Mouse (Mus musculus) CH12.LX (cell line): ENCODE results near the gene Rabggta. TPM values are rescaled to one million over a fixed set of nuclear protein-coding genes. Genes with fewer than 3 reads are reported as not detected.

Experiments used
- DNase-seq: peaks from one replicate; pipeline ENCODE4 v3.0.0-alpha.2; 2013; ENCODE audit errors: extremely low read depth
- H3K27ac ChIP-seq: 2 replicates; pipeline ENCODE4 v1.5.1; 2012; ENCODE audit warnings: low read depth, mild to moderate bottlenecking, control low read depth, moderate library complexity; ENCODE audit not compliant: insufficient read depth
- H3K27me3 ChIP-seq: replicated peaks from 2 replicates; pipeline ENCODE3; 2012; ENCODE audit warnings: inconsistent platforms
- H3K36me3 ChIP-seq, 2 experiments: replicated peaks in 1 of 2; 2 replicates each; pipeline versions ENCODE3 to v1.6.1; 2012; ENCODE audit warnings: inconsistent platforms in 1 of 2, low read length in 1 of 2, mild to moderate bottlenecking in 1 of 2, mixed read lengths in 1 of 2, moderate library complexity in 1 of 2; ENCODE audit not compliant: control insufficient read depth in 1 of 2, insufficient read depth in 1 of 2
- H3K4me1 ChIP-seq, 2 experiments: 2 replicates each; pipeline ENCODE4 v1.6.1; 2012; ENCODE audit warnings: inconsistent platforms in 1 of 2, moderate library complexity in 1 of 2; ENCODE audit not compliant: insufficient read depth in 2 of 2, control insufficient read depth in 1 of 2
- H3K4me2 ChIP-seq: 2 replicates; pipeline ENCODE4 v1.6.1; 2012; ENCODE audit warnings: low read depth, mild to moderate bottlenecking, control low read depth; ENCODE audit not compliant: poor library complexity, insufficient read depth, severe bottlenecking
- H3K4me3 ChIP-seq, 3 experiments: fragments of 150-350 bp in 1 of 3; sonication (generic) in 1 of 3; replicated peaks in 1 of 3; 2 replicates each; pipeline versions ENCODE3 to v1.5.1; 2011 to 2012; ENCODE audit warnings: low read depth in 2 of 3, low read length in 2 of 3, mild to moderate bottlenecking in 2 of 3, moderate library complexity in 2 of 3, control low read depth in 1 of 3, improper control_type of control experiment in 1 of 3, inconsistent platforms in 1 of 3, mixed read lengths in 1 of 3; ENCODE audit not compliant: poor library complexity in 1 of 3
- H3K79me2 ChIP-seq: replicated peaks from 2 replicates; pipeline ENCODE4 v1.6.1; 2012; ENCODE audit warnings: mild to moderate bottlenecking, moderate library complexity; ENCODE audit not compliant: control insufficient read depth, poor library complexity, insufficient read depth, severe bottlenecking; ENCODE audit errors: extremely low read depth
- H3K9ac ChIP-seq: 2 replicates; pipeline ENCODE4 v1.6.1; 2012; ENCODE audit warnings: low read depth, mild to moderate bottlenecking, control low read depth, moderate library complexity; ENCODE audit not compliant: insufficient read depth
- H3K9me3 ChIP-seq: replicated peaks from 2 replicates; pipeline ENCODE3; 2012; ENCODE audit warnings: low read length, inconsistent platforms, mixed read lengths
- BHLHE40 ChIP-seq: IDR thresholded peaks from 2 replicates; pipeline ENCODE4 v1.6.1; 2011; ENCODE audit warnings: mild to moderate bottlenecking, low read depth, low read length, improper control_type of control experiment
- CHD1 ChIP-seq: IDR thresholded peaks from 2 replicates; pipeline ENCODE4 v1.6.1; 2012; ENCODE audit warnings: low read depth, low read length, improper control_type of control experiment, inconsistent platforms
- CTCF ChIP-seq, 2 experiments: IDR thresholded peaks in 1 of 2; conservative IDR thresholded peaks in 1 of 2; 2 replicates each; pipeline ENCODE4 v1.5.1; 2011 to 2012; ENCODE audit warnings: low read depth in 2 of 2, low read length in 2 of 2, improper control_type of control experiment in 1 of 2, inconsistent platforms in 1 of 2, mild to moderate bottlenecking in 1 of 2, moderate library complexity in 1 of 2
- EP300 ChIP-seq: IDR thresholded peaks from 2 replicates; pipeline ENCODE4 v1.6.1; 2011; ENCODE audit warnings: low read length, improper control_type of control experiment
- HCFC1 ChIP-seq: IDR thresholded peaks from 2 replicates; pipeline ENCODE4 v1.6.1; 2012; ENCODE audit warnings: low read depth, mild to moderate bottlenecking, inconsistent platforms, low read length, improper control_type of control experiment
- JUND ChIP-seq: conservative IDR thresholded peaks from 2 replicates; pipeline ENCODE4 v1.6.1; 2011; ENCODE audit warnings: low read depth, low read length, improper control_type of control experiment
- KAT2A ChIP-seq: IDR thresholded peaks from 2 replicates; pipeline ENCODE4 v1.6.1; 2012; ENCODE audit warnings: low read length, improper control_type of control experiment, inconsistent platforms; ENCODE audit not compliant: insufficient replicate concordance
- MAFK ChIP-seq: IDR thresholded peaks from 2 replicates; pipeline ENCODE4 v1.6.1; 2011; ENCODE audit warnings: low read length, improper control_type of control experiment; ENCODE audit not compliant: insufficient replicate concordance
- MAX ChIP-seq: IDR thresholded peaks from 2 replicates; pipeline ENCODE4 v1.6.1; 2011; ENCODE audit warnings: low read length, improper control_type of control experiment
- MAZ ChIP-seq: IDR thresholded peaks from 2 replicates; pipeline ENCODE4 v1.6.1; 2012; ENCODE audit warnings: low read depth, mild to moderate bottlenecking, inconsistent platforms, low read length, improper control_type of control experiment, moderate library complexity
- MEF2A ChIP-seq: IDR thresholded peaks from 2 replicates; pipeline ENCODE4 v1.6.1; 2014; ENCODE audit warnings: low read depth, mild to moderate bottlenecking, inconsistent platforms, low read length, improper control_type of control experiment, borderline replicate concordance
- NELFE ChIP-seq: IDR thresholded peaks from 2 replicates; pipeline ENCODE4 v1.6.1; 2011; ENCODE audit warnings: low read depth, low read length, improper control_type of control experiment
- NRF1 ChIP-seq: IDR thresholded peaks from 2 replicates; pipeline ENCODE4 v1.6.1; 2014; ENCODE audit warnings: low read depth, mild to moderate bottlenecking, inconsistent platforms, low read length, improper control_type of control experiment, moderate library complexity
- POLR2A ChIP-seq: IDR thresholded peaks from 2 replicates; pipeline ENCODE4 v1.6.1; 2011; ENCODE audit warnings: low read depth, mild to moderate bottlenecking, improper control_type of control experiment, low read length
- POLR2AphosphoS2 ChIP-seq: IDR thresholded peaks from 2 replicates; pipeline ENCODE4 v1.6.1; 2011; ENCODE audit warnings: low read depth, low read length, improper control_type of control experiment
- RAD21 ChIP-seq: IDR thresholded peaks from 2 replicates; pipeline ENCODE4 v1.6.1; 2011; ENCODE audit warnings: low read depth, mild to moderate bottlenecking, low read length, improper control_type of control experiment, moderate library complexity
- SIN3A ChIP-seq: IDR thresholded peaks from 2 replicates; pipeline ENCODE4 v1.6.1; 2012; ENCODE audit warnings: low read length, improper control_type of control experiment, inconsistent platforms
- SMC3 ChIP-seq: IDR thresholded peaks from 2 replicates; pipeline ENCODE4 v1.6.1; 2011; ENCODE audit warnings: low read depth, low read length, improper control_type of control experiment
- TBP ChIP-seq: conservative IDR thresholded peaks from 2 replicates; pipeline ENCODE4 v1.6.1; 2011; ENCODE audit warnings: low read depth, low read length, improper control_type of control experiment
- TCF12 ChIP-seq: IDR thresholded peaks from 2 replicates; pipeline ENCODE4 v1.6.1; 2014; ENCODE audit warnings: low read depth, mild to moderate bottlenecking, inconsistent platforms, low read length, improper control_type of control experiment
- UBTF ChIP-seq: IDR thresholded peaks from 2 replicates; pipeline ENCODE4 v1.6.1; 2012; ENCODE audit warnings: low read depth, mild to moderate bottlenecking, inconsistent platforms, low read length, improper control_type of control experiment, moderate library complexity
- ZC3H11A ChIP-seq: IDR thresholded peaks from 2 replicates; pipeline ENCODE4 v1.6.1; 2012; ENCODE audit warnings: low read depth, mild to moderate bottlenecking, inconsistent platforms, low read length, improper control_type of control experiment
- ZNF384 ChIP-seq: IDR thresholded peaks from 2 replicates; pipeline ENCODE4 v1.6.1; 2012; ENCODE audit warnings: low read depth, low read length, improper control_type of control experiment, inconsistent platforms
- dilution Hi-C: fragments of 300-500 bp; cut with MboI; formaldehyde crosslinking; loops from 2 replicates; pipeline ENCODE4 v1.14.3; 2020; ENCODE audit warnings: low sequenced_read_pairs; ENCODE audit not compliant: extremely low pct_unique_long_range_greater_than_20kb, extremely low pct_ligation_motif_present
- in situ Hi-C: fragments of 300-500 bp; cut with MboI; formaldehyde crosslinking; loops from 3 replicates; pipeline ENCODE4 v1.14.3; 2019; ENCODE audit warnings: low sequenced_read_pairs, low pct_ligation_motif_present, low pct_unique_long_range_greater_than_20kb, mixed read lengths
- polyA plus RNA-seq: library from polyadenylated mRNA; unstranded; fragments of >175 nt; gene quantifications from 2 replicates; pipeline ENCODE4 v1.2.1, GENCODE M21; 2012; ENCODE audit warnings: low read depth; ENCODE audit not compliant: insufficient read length
- total RNA-seq, 2 experiments: library from RNA; depleted of rRNA; stranded (reverse); fragments of 300-350 nt in 1 of 2; fragments of >200 nt in 1 of 2; gene quantifications; 2 replicates each; pipeline ENCODE4 v1.2.3; 2012 to 2014

The Rabggta gene
- total and polyA plus RNA-seq, 3 experiments, result 13.9 to 21.9 (median 16.2) TPM

DNA sequence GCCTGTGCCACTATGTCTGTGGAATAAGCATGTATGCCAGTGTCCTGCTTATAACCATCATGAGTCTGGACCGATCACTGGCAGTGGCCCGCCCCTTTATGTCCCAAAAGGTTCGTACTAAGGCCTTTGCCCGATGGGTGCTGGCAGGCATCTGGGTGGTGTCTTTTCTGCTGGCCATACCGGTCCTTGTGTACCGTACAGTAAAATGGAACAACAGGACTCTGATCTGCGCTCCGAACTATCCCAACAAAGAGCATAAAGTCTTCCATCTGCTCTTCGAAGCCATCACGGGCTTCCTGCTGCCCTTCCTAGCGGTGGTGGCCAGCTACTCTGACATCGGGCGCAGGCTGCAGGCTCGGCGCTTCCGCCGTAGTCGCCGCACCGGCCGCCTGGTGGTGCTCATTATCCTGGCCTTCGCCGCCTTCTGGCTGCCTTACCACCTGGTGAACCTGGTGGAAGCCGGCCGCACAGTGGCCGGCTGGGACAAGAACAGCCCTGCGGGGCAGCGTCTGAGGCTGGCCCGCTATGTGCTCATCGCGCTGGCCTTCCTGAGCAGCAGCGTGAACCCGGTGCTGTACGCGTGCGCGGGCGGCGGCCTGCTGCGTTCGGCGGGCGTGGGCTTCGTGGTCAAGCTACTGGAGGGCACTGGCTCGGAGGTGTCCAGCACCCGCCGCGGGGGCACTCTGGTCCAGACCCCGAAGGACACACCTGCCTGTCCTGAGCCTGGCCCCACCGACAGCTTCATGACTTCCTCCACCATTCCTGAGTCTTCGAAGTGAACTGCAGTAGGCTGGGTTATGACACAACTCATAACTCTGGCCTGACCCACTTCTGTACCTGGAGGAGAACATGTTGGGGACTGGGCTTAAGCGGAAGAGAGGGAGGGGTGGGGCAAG is 45.7 kb upstream of the Rabggta start:
- H3K4me1 ChIP-seq, result peaks cover 8 to 24% of the 10 kb centered on the region in 2 experiments; a peak in 3 of 4 replicates
- H3K79me2 ChIP-seq, result no peaks in the 10 kb centered on the region
- no peak overlapping the region for H3K27ac ChIP-seq
- no peak overlapping the region for H3K9ac ChIP-seq
- no peak for TF ChIP-seq ZC3H11A
- TF ChIP-seq NRF1, result no peak
- TF ChIP-seq JUND, result no peak
- no peak for TF ChIP-seq MAFK
- TF ChIP-seq MEF2A, result no peak
- no peak for TF ChIP-seq CTCF (conservative IDR thresholded peaks at IDR 0.05 in 1 of 2, IDR thresholded peaks at IDR 0.05 in 1 of 2; ENCODE audit: low read depth in 2 of 2, low read length in 2 of 2)
- no peak for TF ChIP-seq NELFE
- no peak for TF ChIP-seq MAZ
- no peak for TF ChIP-seq SIN3A
- no peak for TF ChIP-seq MAX
- no peak for TF ChIP-seq POLR2AphosphoS2
- TF ChIP-seq RAD21, result no peak
- no peak for TF ChIP-seq TBP
- TF ChIP-seq HCFC1, result no peak
- TF ChIP-seq EP300, result no peak
- TF ChIP-seq, all 38 proteins: peak for 0
- Histone ChIP-seq H3K27me3 (peaks cover 11% of the 10 kb centered on the region), H3K9me3 (no peaks in the 10 kb centered on the region), H3K4me2 (no peak overlapping the region), H3K36me3 (no peaks in the 10 kb centered on the region), H3K4me3 (no peak overlapping the region)
- in situ Hi-C loops (no loop called here), dilution Hi-C loops (no loop called here)
- no peak for DNase-seq

DNA sequence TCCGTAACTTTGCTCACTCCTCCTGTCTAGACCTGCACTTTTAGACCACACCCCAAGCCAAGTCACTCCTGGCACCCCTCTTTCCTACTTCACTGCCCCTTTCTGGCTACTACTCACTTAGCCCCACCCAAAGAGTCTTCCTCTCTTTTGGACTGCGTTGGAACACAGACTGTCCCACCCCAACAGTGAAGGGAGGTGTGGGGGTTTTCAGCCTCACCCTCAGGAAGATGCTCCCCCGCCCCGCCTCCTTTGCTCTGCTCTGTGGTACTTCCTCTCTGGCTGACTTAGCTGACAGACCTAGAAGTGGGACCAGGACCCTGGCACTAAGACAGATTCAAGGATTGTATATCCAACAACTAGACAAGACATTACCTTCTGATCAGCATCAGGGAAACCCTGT is 43.6 kb upstream of the Rabggta start, which contains the start of gene Ltb4r1:
TSS of gene Ltb4r1 (plus strand) at position 267 of the 400 bp plus-strand sequence.
- peaks cover 0 to 7% of the 10 kb centered on the region in 2 experiments for H3K36me3 ChIP-seq
- dilution Hi-C loops (no loop called here), in situ Hi-C loops (no loop called here)
- H3K4me1 ChIP-seq, result peaks cover 8 to 24% of the 10 kb centered on the region in 2 experiments; a peak in 3 of 4 replicates
- H3K4me2 ChIP-seq, result no peak within 1 kb of the TSS
- no peak within 1 kb of the TSS for H3K9ac ChIP-seq
- DNase-seq, result no peak
- no peaks in the 10 kb centered on the region for H3K9me3 ChIP-seq
- no peak within 1 kb of the TSS for H3K4me3 ChIP-seq
- no peaks in the 10 kb centered on the region for H3K79me2 ChIP-seq
- TF ChIP-seq ZNF384 (no peak), CTCF (conservative IDR thresholded peaks at IDR 0.05 in 1 of 2, IDR thresholded peaks at IDR 0.05 in 1 of 2; ENCODE audit: low read depth in 2 of 2, low read length in 2 of 2) (no peak), HCFC1 (no peak), POLR2AphosphoS2 (no peak), SMC3 (no peak), ZC3H11A (no peak), BHLHE40 (no peak), SIN3A (no peak), EP300 (no peak), KAT2A (no peak), NRF1 (no peak), TCF12 (no peak), CHD1 (no peak), UBTF (no peak), MAX (no peak), POLR2A (no peak), MEF2A (no peak)
- H3K27me3 ChIP-seq, result no peaks in the 10 kb centered on the region
- H3K27ac ChIP-seq, result no peak within 1 kb of the TSS; the same call in 1 of the 2 replicates
